Mouse (Mus musculus) adrenal gland, adult 8-10 months (tissue): Measurements from ENCODE around the gene Ost4. TPM values are rescaled to one million over a fixed set of nuclear protein-coding genes. Genes with fewer than 3 reads are reported as not detected.

Experiments
- total RNA-seq, 4 experiments: library from RNA; stranded (reverse); gene quantifications; 2 replicates each; pipeline ENCODE4 v1.2.4; 2022

Ost4 gene
- total RNA-seq, 4 experiments from 2014 or later, result 210 to 235 (median 214) TPM

Other genes with a start within 250 kb of the Ost4 start
- gene Cenpa, start 241.0 kb downstream of the Ost4 start, total RNA-seq, result 10 to 100 TPM in 2 of 4 experiments, 1 to 10 TPM in 2; 4.3 to 11.4 (median 8.5) TPM
- gene Dpysl5, start 196.2 kb downstream of the Ost4 start, total RNA-seq, result 1 to 10 TPM; 1.5 to 4.0 (median 2.7) TPM
- gene Mapre3, start 93.1 kb downstream of the Ost4 start, total RNA-seq, result 10 to 100 TPM; 75.9 to 93.2 (median 85.2) TPM
- 10 to 100 TPM; 55.5 to 66.8 (median 59.6) TPM for gene Tmem214, start 39.8 kb downstream of the Ost4 start, total RNA-seq
- 10 to 100 TPM in 3 of 4 experiments, 1 to 10 TPM in 1; 9.9 to 22.6 (median 17.7) TPM for gene Agbl5, start 19.1 kb downstream of the Ost4 start, total RNA-seq
- gene Emilin1, start 5.6 kb upstream of the Ost4 start, total RNA-seq, result 10 to 100 TPM; 48.7 to 62.4 (median 51.8) TPM
- gene Khk, start 13.6 kb upstream of the Ost4 start, total RNA-seq, result 10 to 100 TPM; 60.9 to 74.4 (median 69.4) TPM
- gene Cgref1, start 37.8 kb upstream of the Ost4 start, total RNA-seq, result 1 to 10 TPM; 1.0 to 3.0 (median 1.8) TPM
- gene Preb, start 52.6 kb upstream of the Ost4 start, total RNA-seq, result 100 to 1,000 TPM; 129 to 211 (median 186) TPM
- 1 to 10 TPM; 1.0 to 2.5 (median 1.4) TPM for gene Tcf23, start 60.9 kb upstream of the Ost4 start, total RNA-seq
- 100 to 1,000 TPM; 122 to 138 (median 130) TPM for gene Atraid, start 140.5 kb upstream of the Ost4 start, total RNA-seq
- gene Slc5a6, start 141.1 kb upstream of the Ost4 start, total RNA-seq, result 10 to 100 TPM; 33.5 to 46.4 (median 38.1) TPM
- gene Cad, start 147.0 kb upstream of the Ost4 start, total RNA-seq, result 10 to 100 TPM; 23.1 to 52.0 (median 33.6) TPM
- not detected for gene Dnajc5g, start 198.5 kb upstream of the Ost4 start, total RNA-seq
- under 1 TPM in 1 of 4 experiments, not detected in 3; 0.28 TPM for gene Slc30a3, start 200.4 kb upstream of the Ost4 start, total RNA-seq
- not detected for gene Trim54, start 208.9 kb upstream of the Ost4 start, total RNA-seq
- gene Ucn, start 231.0 kb upstream of the Ost4 start, total RNA-seq, result not detected
- 10 to 100 TPM; 63.7 to 83.4 (median 76.4) TPM for gene Mpv17, start 246.5 kb upstream of the Ost4 start, total RNA-seq